Mouse (Mus musculus) kidney, adult 9 months (tissue): ENCODE data around the gene Vmn2r36.
"Not testable (repeated sequence)": the region's sequence is repeated elsewhere in the genome, so short reads cannot be mapped to it uniquely, and the experiment has no call there.

Experiments
- DNase-seq: peaks from one replicate; pipeline ENCODE4 v3.0.0; 2022

Vmn2r36 gene

GRCm38 (mm10) chr7:7902395-7902794 is at the start of gene Vmn2r36:
Vmn2r36 (minus strand) TSS chr7:7902495.
- DNase-seq, result not testable (repeated sequence)
